Mouse (Mus musculus) heart, embryonic 16.5 days (tissue): ENCODE measurements around the gene Wnk2. TPM values are rescaled to one million over a fixed set of nuclear protein-coding genes. Genes with fewer than 3 reads are reported as not detected.
A peak's percentile ranks its signal among the peaks of the same experiment; 100 is the strongest.

Experiments
- ATAC-seq: fragments of 200-750 bp; cut with Nextera tagmentation; replicated peaks from 2 replicates; pipeline ENCODE4 v1.8.0; 2017; ENCODE audit warnings: moderate number of reproducible peaks; ENCODE audit not compliant: insufficient read depth, low FRiP score; ENCODE audit errors: extremely low read depth
- H3K27ac ChIP-seq: fragments of 300-500 bp; sonication (generic); 2 replicates; pipeline ENCODE4 v1.5.1; 2014; ENCODE audit warnings: mild to moderate bottlenecking, low read length, control low read depth, moderate library complexity
- H3K27me3 ChIP-seq: fragments of 300-500 bp; sonication (generic); 2 replicates; pipeline ENCODE4 v1.6.1; 2014; ENCODE audit warnings: low read length, mixed read lengths; ENCODE audit not compliant: control insufficient read depth, insufficient read depth
- H3K36me3 ChIP-seq: fragments of 300-500 bp; sonication (generic); 2 replicates; pipeline ENCODE4 v1.6.1; 2014; ENCODE audit not compliant: control insufficient read depth, insufficient read depth
- H3K4me1 ChIP-seq: fragments of 300-500 bp; sonication (generic); 2 replicates; pipeline ENCODE4 v1.6.1; 2014; ENCODE audit warnings: low read length, mixed read lengths; ENCODE audit not compliant: control insufficient read depth, insufficient read depth
- H3K4me2 ChIP-seq: fragments of 300-500 bp; sonication (generic); 2 replicates; pipeline ENCODE4 v1.6.1; 2014; ENCODE audit warnings: low read depth, mild to moderate bottlenecking, control low read depth, low read length
- H3K4me3 ChIP-seq: fragments of 300-500 bp; sonication (generic); 2 replicates; pipeline ENCODE4 v1.5.1; 2014; ENCODE audit warnings: mild to moderate bottlenecking, control low read depth, low read length
- H3K9ac ChIP-seq: fragments of 300-500 bp; sonication (generic); 2 replicates; pipeline ENCODE4 v1.6.1; 2014; ENCODE audit warnings: low read length, control low read depth
- H3K9me3 ChIP-seq: fragments of 300-500 bp; sonication (generic); replicated peaks from 2 replicates; pipeline ENCODE4 v1.6.1; 2016; ENCODE audit warnings: low read length; ENCODE audit not compliant: control insufficient read depth
- WGBS: fragments of 180-500 bp; shearing (Covaris S2); extraction: QIAGEN DNeasy Blood & Tissue Kit; methylation state at CpG from one replicate; pipeline ENCODE4 v1.1.7; 2014; 5-methylcytosine and 5-hydroxymethylcytosine counted together
- polyA plus RNA-seq: library from polyadenylated mRNA; unstranded; fragments of >200 nt; fragmentation: Nextera tagmentation; extraction: Ambion mirVana; gene quantifications from 2 replicates; pipeline ENCODE4 v1.2.1, GENCODE M21; 2015

Gene Wnk2
- polyA plus RNA-seq, 1 experiment from 2014 or later = 1.8 TPM

GRCm38 (mm10) chr13:49134491-49134890 lies 13.3 kb downstream of the Wnk2 start:
- Histone ChIP-seq H3K36me3 (no peaks in the 10 kb centered on the region), H3K4me1 (peaks cover 24% of the 10 kb centered on the region), H3K9me3 (no peaks in the 10 kb centered on the region), H3K4me2 (no peak overlapping the region), H3K9ac (no peak overlapping the region), H3K27ac (no peak overlapping the region), H3K4me3 (no peak overlapping the region), H3K27me3 (no peaks in the 10 kb centered on the region)
- WGBS = 77% methylated on average over 11 of the region's 11 CpGs
- ATAC-seq = no peak

- 50% methylated on average over 4 of the region's 4 CpGs for WGBS
- no peak overlapping the region for H3K4me3 ChIP-seq
- ATAC-seq = no peak
- no peak overlapping the region for H3K9ac ChIP-seq
- no peak overlapping the region for H3K4me2 ChIP-seq
- H3K36me3 ChIP-seq = no peaks in the 10 kb centered on the region
- no peaks in the 10 kb centered on the region for H3K9me3 ChIP-seq
- peaks cover 35% of the 10 kb centered on the region for H3K4me1 ChIP-seq
- H3K27me3 ChIP-seq = no peaks in the 10 kb centered on the region
- no peak overlapping the region for H3K27ac ChIP-seq
These were observed 14.7 kb downstream of the Wnk2 start for GRCm38 (mm10) chr13:49133125-49133524.

- Histone ChIP-seq H3K36me3 (no peaks in the 10 kb centered on the region), H3K27ac (no peak overlapping the region), H3K4me3 (no peak overlapping the region), H3K4me1 (peaks cover 40% of the 10 kb centered on the region), H3K9me3 (no peaks in the 10 kb centered on the region), H3K27me3 (no peaks in the 10 kb centered on the region), H3K9ac (no peak overlapping the region), H3K4me2 (no peak overlapping the region)
- ATAC-seq = no peak
- 69% methylated on average over 7 of the region's 7 CpGs for WGBS
These were observed 15.7 kb downstream of the Wnk2 start for GRCm38 (mm10) chr13:49131946-49132687.

- Histone ChIP-seq H3K27me3 (no peaks in the 10 kb centered on the region), H3K4me1 (peaks cover 40% of the 10 kb centered on the region)
These were observed 16.4 kb downstream of the Wnk2 start for GRCm38 (mm10) chr13:49131342-49131855.

GRCm38 (mm10) chr13:49129845-49130244 lies 18.0 kb downstream of the Wnk2 start:
- 24% methylated on average over 4 of the region's 4 CpGs for WGBS
- H3K4me1 ChIP-seq = peaks cover 40% of the 10 kb centered on the region
- H3K4me2 ChIP-seq = peak overlapping the region; percentile 26; the same call in 1 of the 2 replicates
- no peaks in the 10 kb centered on the region for H3K36me3 ChIP-seq
- peak overlapping the region; percentile 69 for H3K27ac ChIP-seq
- no peak overlapping the region for H3K4me3 ChIP-seq
- ATAC-seq = peak; percentile 65
- H3K9ac ChIP-seq = no peak overlapping the region
- H3K9me3 ChIP-seq = no peaks in the 10 kb centered on the region
- no peaks in the 10 kb centered on the region for H3K27me3 ChIP-seq

More at GRCm38 (mm10) chr13:49131342-49131855, 16.4 kb downstream of the Wnk2 start:
- WGBS = 71% methylated on average over 4 of the region's 4 CpGs
- no peak for ATAC-seq
- Histone ChIP-seq H3K27ac (no peak overlapping the region), H3K36me3 (no peaks in the 10 kb centered on the region), H3K4me2 (no peak overlapping the region), H3K9ac (no peak overlapping the region), H3K4me3 (no peak overlapping the region), H3K9me3 (no peaks in the 10 kb centered on the region)

GRCm38 (mm10) chr13:49129154-49129553 lies 18.7 kb downstream of the Wnk2 start:
- no peak overlapping the region for H3K4me3 ChIP-seq
- 83% methylated on average over 1 of the region's 1 CpGs for WGBS
- peak overlapping the region; percentile 69 for H3K27ac ChIP-seq
- no peaks in the 10 kb centered on the region for H3K36me3 ChIP-seq
- peaks cover 40% of the 10 kb centered on the region for H3K4me1 ChIP-seq
- H3K4me2 ChIP-seq = no peak overlapping the region
- H3K9ac ChIP-seq = no peak overlapping the region
- ATAC-seq = no peak
- no peaks in the 10 kb centered on the region for H3K9me3 ChIP-seq
- no peaks in the 10 kb centered on the region for H3K27me3 ChIP-seq

GRCm38 (mm10) chr13:49127844-49128631 lies 19.8 kb downstream of the Wnk2 start:
- H3K36me3 ChIP-seq = no peaks in the 10 kb centered on the region
- peak overlapping the region; percentile 36 for H3K4me2 ChIP-seq
- ATAC-seq = no peak
- no peaks in the 10 kb centered on the region for H3K9me3 ChIP-seq
- 35% methylated on average over 15 of the region's 15 CpGs for WGBS
- no peak overlapping the region for H3K4me3 ChIP-seq
- peaks cover 37% of the 10 kb centered on the region for H3K4me1 ChIP-seq
- H3K27ac ChIP-seq = peak overlapping the region; percentile 12; the same call in 1 of the 2 replicates
- H3K9ac ChIP-seq = no peak overlapping the region
- no peaks in the 10 kb centered on the region for H3K27me3 ChIP-seq

GRCm38 (mm10) chr13:49122106-49122505 lies 25.7 kb downstream of the Wnk2 start:
- Histone ChIP-seq H3K36me3 (no peaks in the 10 kb centered on the region), H3K27me3 (no peaks in the 10 kb centered on the region), H3K9me3 (no peaks in the 10 kb centered on the region), H3K4me3 (no peak overlapping the region), H3K4me1 (no peaks in the 10 kb centered on the region), H3K9ac (no peak overlapping the region), H3K27ac (no peak overlapping the region), H3K4me2 (no peak overlapping the region)
- WGBS = 85% methylated on average over 4 of the region's 4 CpGs
- no peak for ATAC-seq

- Histone ChIP-seq H3K4me2 (no peak overlapping the region), H3K27ac (no peak overlapping the region), H3K9me3 (no peaks in the 10 kb centered on the region), H3K36me3 (no peaks in the 10 kb centered on the region), H3K9ac (no peak overlapping the region), H3K4me1 (no peaks in the 10 kb centered on the region), H3K4me3 (no peak overlapping the region), H3K27me3 (no peaks in the 10 kb centered on the region)
- ATAC-seq = no peak
- 85% methylated on average over 8 of the region's 8 CpGs for WGBS
These were observed 30.3 kb downstream of the Wnk2 start for GRCm38 (mm10) chr13:49117563-49117962.
